Mouse (Mus musculus): ENCODE results near the gene Abcb8.
A peak's percentile ranks its signal among the peaks of the same experiment; 100 is the strongest.

Abcb8 gene

DNA sequence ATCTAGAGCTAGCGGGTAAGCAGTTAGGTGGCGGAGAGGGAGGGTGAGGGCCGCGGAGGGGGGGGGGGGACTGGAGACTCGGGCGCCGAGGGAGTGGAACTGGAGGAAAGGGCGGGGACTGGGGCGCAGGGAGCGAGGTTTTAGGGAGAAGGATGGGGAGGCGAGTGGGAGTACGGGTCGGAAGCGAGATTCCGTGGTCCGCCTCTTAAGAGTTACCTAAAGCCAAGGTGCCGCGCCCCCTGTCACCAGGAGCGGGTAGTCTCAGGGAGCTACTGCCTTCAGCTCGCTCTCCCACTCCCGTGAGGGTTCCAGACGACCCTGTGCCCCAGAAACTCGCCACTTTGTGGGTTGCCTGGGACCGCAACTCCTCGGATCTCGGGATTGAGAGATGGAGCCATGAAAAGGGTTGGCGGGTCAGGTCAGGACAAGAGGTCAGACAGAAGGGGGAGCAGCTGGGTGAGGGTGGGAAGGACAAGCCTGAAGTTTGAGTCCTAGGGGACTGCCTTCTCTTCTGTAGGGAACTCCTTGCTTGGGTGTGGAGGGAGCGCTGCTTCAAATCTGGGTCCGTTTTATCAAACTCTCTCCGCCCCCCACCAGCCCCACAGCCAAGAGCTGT is 32.1 kb downstream of the Abcb8 start:
- DNase-seq (ENCODE audit: low spot score in 2 of 2) = no peak

DNA sequence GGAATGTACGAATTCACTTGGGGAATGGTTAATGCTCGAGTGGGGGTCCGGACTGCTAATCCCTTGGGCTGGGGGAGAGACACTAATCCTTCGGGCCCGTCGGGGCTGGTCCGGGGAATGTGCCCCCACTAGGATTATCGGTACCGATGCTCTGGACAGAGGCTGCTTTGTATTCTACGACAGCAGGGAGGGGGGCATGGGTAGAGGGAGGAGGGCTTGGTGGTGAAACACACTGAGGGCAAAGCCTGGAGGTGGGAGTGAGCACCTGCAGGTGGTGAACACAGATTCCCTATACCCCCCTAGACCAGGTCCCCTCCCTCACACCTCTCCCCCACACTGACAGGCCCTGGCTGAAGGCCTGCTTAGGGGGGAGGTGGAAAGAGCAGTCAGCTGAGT is 32.6 kb downstream of the Abcb8 start:
- DNase-seq (ENCODE audit: low spot score in 2 of 2) = no peak

GRCm38 (mm10) chr5:24426556-24427284 is 33.3 kb downstream of the Abcb8 start:
- DNase-seq (ENCODE audit: low spot score in 2 of 2) = no peak

GRCm38 (mm10) chr5:24427285-24427633 is 33.8 kb downstream of the Abcb8 start:
- DNase-seq (ENCODE audit: low spot score in 2 of 2) = no peak

GRCm38 (mm10) chr5:24427981-24428402 is 34.5 kb downstream of the Abcb8 start:
- no peak for DNase-seq (ENCODE audit: low spot score in 2 of 2)

DNA sequence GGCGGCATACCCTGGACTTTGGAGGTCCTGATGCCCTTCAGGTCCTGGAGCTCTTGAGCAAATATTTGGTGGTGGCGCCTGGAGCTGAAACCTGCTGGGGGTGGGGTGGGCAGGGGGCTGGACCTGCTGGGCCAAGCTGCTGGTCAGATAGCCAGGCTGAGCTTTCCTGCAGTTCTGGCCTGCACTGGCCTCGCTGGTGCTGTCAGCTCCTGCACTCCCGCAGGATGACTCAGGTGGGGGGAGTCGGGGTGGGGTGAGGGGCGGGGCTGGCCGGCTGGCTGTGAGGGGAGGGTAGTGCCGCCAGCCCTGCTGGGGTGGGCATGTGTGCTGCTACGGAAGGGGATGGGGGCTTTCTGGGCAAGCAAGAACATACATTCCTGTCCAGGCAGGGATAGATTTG is 35.1 kb downstream of the Abcb8 start:
- no peak for DNase-seq (ENCODE audit: low spot score in 2 of 2)

GRCm38 (mm10) chr5:24433993-24434392 is 40.5 kb downstream of the Abcb8 start:
- DNase-seq (ENCODE audit: low spot score in 2 of 2) = no peak

DNA sequence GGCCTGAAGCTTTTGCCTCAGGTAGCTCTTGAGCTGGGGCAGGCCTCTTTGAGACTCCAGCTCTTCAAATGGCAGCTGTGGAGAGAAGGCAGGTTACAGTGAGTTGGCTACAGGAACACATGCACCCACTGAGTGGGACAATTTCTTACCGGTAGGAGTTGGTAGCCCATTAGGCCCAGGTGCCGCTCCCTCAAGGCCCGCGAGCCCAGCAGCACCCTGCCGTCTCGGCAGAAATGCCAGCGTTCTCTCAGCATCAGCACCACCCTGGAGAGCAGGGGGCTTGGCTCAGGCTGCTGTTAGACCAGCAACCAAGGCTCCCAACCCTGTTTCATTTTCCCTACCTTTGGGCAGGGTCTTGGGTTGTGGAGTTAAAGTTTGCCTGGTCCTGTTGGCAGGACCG is 47.7 kb downstream of the Abcb8 start:
- no peak for DNase-seq (ENCODE audit: low spot score in 2 of 2)

- DNase-seq (ENCODE audit: low spot score in 2 of 2) = no peak
Measured at GRCm38 (mm10) chr5:24442029-24442428, 48.6 kb downstream of the Abcb8 start.

- DNase-seq (ENCODE audit: low spot score in 2 of 2) = no peak
Measured at GRCm38 (mm10) chr5:24443204-24443603, 49.7 kb downstream of the Abcb8 start.

- no peak for DNase-seq (ENCODE audit: low spot score in 2 of 2)
Measured at GRCm38 (mm10) chr5:24443927-24444326, 50.5 kb downstream of the Abcb8 start.

DNA sequence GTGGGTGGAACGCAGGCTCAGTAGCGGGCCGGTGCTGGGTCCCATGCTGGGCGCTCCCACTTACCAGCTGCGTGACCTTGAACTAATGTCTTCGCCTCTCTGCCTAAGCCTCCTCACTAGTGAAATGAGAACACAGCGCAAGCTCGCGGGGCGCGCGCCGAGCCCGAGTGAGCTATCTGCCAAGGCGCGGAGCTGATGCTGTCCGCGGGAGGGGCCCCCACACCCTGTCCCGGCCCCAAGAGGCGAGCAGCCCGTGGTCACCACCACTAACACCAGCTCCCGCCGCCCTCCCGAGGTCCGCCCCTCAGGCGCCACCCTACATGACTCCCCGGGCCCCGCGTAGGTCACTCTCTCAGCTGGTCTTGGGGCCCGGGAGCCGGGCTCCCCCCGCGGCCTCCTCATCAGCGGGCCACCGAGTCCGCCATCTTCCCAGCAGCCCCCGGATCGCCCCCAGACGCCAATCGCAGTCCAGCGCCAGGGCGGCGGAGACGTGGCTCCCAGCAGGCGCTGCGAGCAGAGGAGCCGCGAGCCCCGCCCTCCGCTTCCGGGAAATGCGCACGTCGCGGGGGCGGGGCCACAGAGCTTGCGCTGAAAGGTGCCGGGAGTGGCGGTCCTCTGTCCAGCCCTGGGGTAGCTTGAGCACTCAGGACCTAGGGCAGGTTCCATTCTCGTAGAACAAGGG is 51.4 kb downstream of the Abcb8 start, which contains the start of gene Fastk:
Gene Fastk (minus strand): TSS at position 542 of the 682 bp plus-strand sequence.
- DNase-seq (ENCODE audit: low spot score in 2 of 2) = peak; percentile 87 to 92

DNA sequence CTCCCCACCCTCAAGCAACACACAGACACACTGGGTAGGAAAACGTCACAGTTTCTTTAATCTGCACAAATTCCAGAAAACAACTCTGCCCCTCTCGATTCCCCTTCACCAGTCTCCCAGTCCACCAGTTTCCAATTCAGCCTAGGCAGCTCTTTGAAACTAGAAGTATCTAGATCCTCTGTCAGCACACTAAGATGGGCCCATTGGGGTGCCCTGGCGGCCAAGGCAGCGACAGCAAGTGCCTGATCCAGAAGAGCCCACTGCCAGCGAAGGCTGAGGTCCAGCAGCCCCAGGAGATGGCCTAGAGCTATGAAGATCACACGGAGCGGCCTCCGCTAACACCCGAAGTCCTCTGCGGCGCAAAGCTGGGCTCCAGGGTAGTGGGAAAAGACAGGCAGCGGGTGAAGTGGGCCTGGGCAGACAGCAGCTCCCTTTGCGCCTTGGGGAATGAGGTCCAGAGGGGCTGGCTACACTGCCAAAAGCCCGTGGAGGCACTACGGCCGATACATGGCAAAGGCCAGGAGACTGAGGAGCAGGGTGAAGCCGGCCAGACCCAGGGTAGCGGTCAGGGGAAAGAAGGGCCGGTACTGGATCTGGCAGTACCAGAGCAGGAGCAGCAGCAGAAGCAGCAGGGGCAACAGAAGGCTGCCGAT is 52.1 kb downstream of the Abcb8 start:
- DNase-seq (ENCODE audit: low spot score in 2 of 2) = no peak

- no peak for DNase-seq (ENCODE audit: low spot score in 2 of 2)
Measured at GRCm38 (mm10) chr5:24446630-24447029, 53.2 kb downstream of the Abcb8 start.

DNA sequence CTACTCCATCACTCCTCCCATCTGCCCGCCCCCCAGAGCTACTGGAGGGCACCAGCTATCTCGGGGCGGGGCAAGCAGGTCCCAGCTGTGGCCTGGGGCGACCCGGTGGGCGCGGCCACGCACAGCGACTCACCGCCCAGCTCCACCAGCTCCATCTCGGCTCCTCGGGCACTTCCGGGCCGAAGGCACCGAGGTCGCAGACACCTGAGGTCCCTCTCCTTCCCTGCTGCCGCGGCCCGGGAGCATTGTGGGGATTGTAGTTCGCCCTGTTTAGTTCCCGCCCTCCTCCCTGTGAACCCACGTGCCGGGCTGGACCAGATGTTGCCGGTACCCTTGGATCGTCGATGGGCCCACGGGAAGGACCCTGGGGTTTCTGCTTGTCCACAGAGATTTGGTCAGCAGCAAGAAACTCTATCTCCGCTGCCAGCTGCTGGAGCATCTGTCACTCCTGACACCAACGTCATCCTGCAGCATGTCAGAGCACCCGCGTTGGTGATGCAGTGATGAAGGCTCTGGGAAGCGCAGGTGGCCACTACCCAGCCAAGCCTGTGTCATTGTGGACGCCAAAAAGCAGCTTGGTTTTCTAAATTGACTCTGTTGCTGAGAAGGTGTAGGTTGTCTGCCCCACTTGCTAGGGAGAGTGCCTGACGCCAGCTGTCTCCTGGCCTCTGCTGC is 54.3 kb downstream of the Abcb8 start, which contains the start of gene Tmub1:
Gene Tmub1 (minus strand): TSS at position 231 of the 675 bp plus-strand sequence.
- DNase-seq (ENCODE audit: low spot score in 2 of 2) = peak; percentile 73 to 87

GRCm38 (mm10) chr5:24451264-24452029 is 58.0 kb downstream of the Abcb8 start:
- peak; percentile 81 to 87 for DNase-seq (ENCODE audit: low spot score in 2 of 2)

- DNase-seq (ENCODE audit: low spot score in 2 of 2) = no peak
Measured at GRCm38 (mm10) chr5:24452030-24452690, 58.7 kb downstream of the Abcb8 start, which contains the start of gene Agap3. Gene Agap3 (plus strand): TSS chr5:24452177.

- no peak for DNase-seq (ENCODE audit: low spot score in 2 of 2)
Measured at GRCm38 (mm10) chr5:24452691-24453233, 59.3 kb downstream of the Abcb8 start.

- DNase-seq (ENCODE audit: low spot score in 2 of 2) = no peak
Measured at GRCm38 (mm10) chr5:24453283-24453984, 60.0 kb downstream of the Abcb8 start.

DNA sequence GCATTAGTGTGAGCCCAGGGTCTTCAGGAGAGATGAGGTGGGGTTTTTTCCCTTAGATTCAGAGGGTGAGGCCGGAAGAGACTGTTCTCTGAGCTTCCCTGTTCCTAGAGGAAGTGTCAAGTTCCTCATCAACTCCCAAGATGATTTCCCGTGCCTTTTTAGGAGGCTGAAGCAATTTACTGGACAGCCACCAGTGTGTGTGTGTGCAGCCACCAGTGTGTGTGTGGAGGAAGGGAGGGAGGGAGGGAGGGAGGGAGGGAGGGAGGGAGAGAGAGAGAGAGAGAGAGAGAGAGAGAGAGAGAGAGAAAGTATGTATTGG is 60.5 kb downstream of the Abcb8 start:
- no peak for DNase-seq (ENCODE audit: low spot score in 2 of 2)
